Mouse (Mus musculus) CD4-positive helper T cell, adult 2 months (primary cell): ENCODE measurements around the gene Frmpd2.

Source experiments
- DNase-seq: peaks from one replicate; pipeline ENCODE4 v3.0.0-alpha.2; 2012; ENCODE audit warnings: low read depth, missing footprints, low spot score

Frmpd2 gene

GRCm38 (mm10) chr14:33506696-33507095 is 35.2 kb downstream of the Frmpd2 start:
- no peak for DNase-seq

- DNase-seq, result no peak
These were observed 37.2 kb downstream of the Frmpd2 start for GRCm38 (mm10) chr14:33508660-33509059.

- no peak for DNase-seq
These were observed 42.4 kb downstream of the Frmpd2 start for GRCm38 (mm10) chr14:33513877-33514276.

- DNase-seq, result no peak
These were observed 43.3 kb downstream of the Frmpd2 start for GRCm38 (mm10) chr14:33514756-33515285.

GRCm38 (mm10) chr14:33521538-33521937 is 50.0 kb downstream of the Frmpd2 start:
- DNase-seq, result no peak

- DNase-seq, result no peak
These were observed 53.9 kb downstream of the Frmpd2 start for GRCm38 (mm10) chr14:33525272-33525983.

- DNase-seq, result no peak
These were observed 55.1 kb downstream of the Frmpd2 start for GRCm38 (mm10) chr14:33526621-33527020.

- no peak for DNase-seq
These were observed 56.4 kb downstream of the Frmpd2 start for GRCm38 (mm10) chr14:33527938-33528337.

GRCm38 (mm10) chr14:33531331-33531912 is 59.9 kb downstream of the Frmpd2 start:
- DNase-seq, result no peak

- no peak for DNase-seq
These were observed 61.3 kb downstream of the Frmpd2 start for GRCm38 (mm10) chr14:33532792-33533191.

GRCm38 (mm10) chr14:33533516-33533915 is 62.0 kb downstream of the Frmpd2 start:
- no peak for DNase-seq

- no peak for DNase-seq
These were observed 63.8 kb downstream of the Frmpd2 start for GRCm38 (mm10) chr14:33535317-33535716.

GRCm38 (mm10) chr14:33539559-33540167 is 68.2 kb downstream of the Frmpd2 start:
- DNase-seq, result no peak

- no peak for DNase-seq
These were observed 74.2 kb downstream of the Frmpd2 start for GRCm38 (mm10) chr14:33545565-33546143.

GRCm38 (mm10) chr14:33548650-33549049 is 77.2 kb downstream of the Frmpd2 start:
- DNase-seq, result no peak

GRCm38 (mm10) chr14:33549856-33550255 is 78.4 kb downstream of the Frmpd2 start:
- DNase-seq, result no peak

GRCm38 (mm10) chr14:33570737-33571136 is 99.2 kb downstream of the Frmpd2 start:
- DNase-seq, result no peak

GRCm38 (mm10) chr14:33573643-33574042 is 102.1 kb downstream of the Frmpd2 start:
- no peak for DNase-seq

- DNase-seq, result no peak
These were observed 108.4 kb downstream of the Frmpd2 start for GRCm38 (mm10) chr14:33579771-33580484.

GRCm38 (mm10) chr14:33588951-33589350 is 117.5 kb downstream of the Frmpd2 start, which contains the start of gene Ptpn20:
Gene Ptpn20, plus strand, starts transcription at chr14:33589207.
- peak; percentile 3 for DNase-seq

GRCm38 (mm10) chr14:33598376-33599130 is 127.1 kb downstream of the Frmpd2 start:
- no peak for DNase-seq
